Mouse (Mus musculus): Measurements from ENCODE around the gene Rin2. TPM values are rescaled to one million over a fixed set of nuclear protein-coding genes. Genes with fewer than 3 reads are reported as not detected.
A peak's percentile ranks its signal among the peaks of the same experiment; 100 is the strongest.

Rin2 gene
- total RNA-seq, 2 experiments from 2014 or later, result 18.5 to 29.1 TPM

- intact Hi-C loops (cut with DNase I), result no loop called here
- peak; percentile 29 to 44 for DNase-seq
These were observed 109.9 kb downstream of the Rin2 start for GRCm38 (mm10) chr2:145784964-145785363.

- DNase-seq, result peak; percentile 64 to 68
- intact Hi-C loops (cut with DNase I), result no loop called here
These were observed 111.0 kb downstream of the Rin2 start for GRCm38 (mm10) chr2:145785758-145786617.

GRCm38 (mm10) chr2:145786618-145786932 lies 111.6 kb downstream of the Rin2 start:
- intact Hi-C loops (cut with DNase I), result no loop called here
- no peak for DNase-seq

- DNase-seq, result no peak
- intact Hi-C loops (cut with DNase I), result no loop called here
These were observed 112.5 kb downstream of the Rin2 start for GRCm38 (mm10) chr2:145787486-145787885.

- intact Hi-C loops (cut with DNase I), result no loop called here
- no peak for DNase-seq
These were observed 113.7 kb downstream of the Rin2 start for GRCm38 (mm10) chr2:145788562-145789346.

- intact Hi-C loops (cut with DNase I), result loop anchor here (1.0 to 2.0 kb wide), 2 partner anchors 89 to 94 kb away; no protein-coding TSS in a partner anchor
- DNase-seq, result no peak
These were observed 118.7 kb downstream of the Rin2 start for GRCm38 (mm10) chr2:145793702-145794101.

- DNase-seq, result peak; percentile 75 to 80
- intact Hi-C loops (cut with DNase I), result loop anchor here (1.0 to 2.0 kb wide), 2 partner anchors 88 to 95 kb away; no protein-coding TSS in a partner anchor
These were observed 119.4 kb downstream of the Rin2 start for GRCm38 (mm10) chr2:145794318-145794954.

GRCm38 (mm10) chr2:145797851-145798250 lies 122.8 kb downstream of the Rin2 start:
- no peak for DNase-seq
- intact Hi-C loops (cut with DNase I), result loop anchor here (5.0 kb wide), 1 partner anchor 64 kb away; no protein-coding TSS in a partner anchor

DNA sequence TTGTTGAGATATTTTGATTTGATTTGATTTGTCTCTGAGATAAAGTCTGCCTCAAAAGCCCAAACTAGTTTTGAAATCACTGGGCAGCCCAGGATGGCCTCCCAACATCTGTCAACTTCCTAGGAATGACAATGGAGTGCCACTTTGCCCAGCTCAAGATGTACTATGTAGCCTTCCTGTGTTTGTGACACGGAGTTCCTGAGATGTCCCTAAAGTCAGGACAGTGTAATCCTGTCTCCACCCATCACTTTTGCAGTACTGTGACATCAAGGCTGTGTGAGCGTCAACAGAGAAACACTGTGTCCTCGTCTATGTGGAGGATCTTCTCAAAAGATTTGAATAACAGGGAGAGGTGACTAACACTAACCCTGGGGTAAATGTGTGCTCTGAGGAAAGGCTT lies 123.9 kb downstream of the Rin2 start:
- no peak for DNase-seq
- intact Hi-C loops (cut with DNase I), result loop anchor here (5.0 kb wide), 1 partner anchor 63 kb away; no protein-coding TSS in a partner anchor

GRCm38 (mm10) chr2:145801322-145802052 lies 126.5 kb downstream of the Rin2 start:
- DNase-seq, result no peak
- intact Hi-C loops (cut with DNase I), result no loop called here

- DNase-seq, result no peak
- intact Hi-C loops (cut with DNase I), result no loop called here
These were observed 127.6 kb downstream of the Rin2 start for GRCm38 (mm10) chr2:145802626-145803025.

DNA sequence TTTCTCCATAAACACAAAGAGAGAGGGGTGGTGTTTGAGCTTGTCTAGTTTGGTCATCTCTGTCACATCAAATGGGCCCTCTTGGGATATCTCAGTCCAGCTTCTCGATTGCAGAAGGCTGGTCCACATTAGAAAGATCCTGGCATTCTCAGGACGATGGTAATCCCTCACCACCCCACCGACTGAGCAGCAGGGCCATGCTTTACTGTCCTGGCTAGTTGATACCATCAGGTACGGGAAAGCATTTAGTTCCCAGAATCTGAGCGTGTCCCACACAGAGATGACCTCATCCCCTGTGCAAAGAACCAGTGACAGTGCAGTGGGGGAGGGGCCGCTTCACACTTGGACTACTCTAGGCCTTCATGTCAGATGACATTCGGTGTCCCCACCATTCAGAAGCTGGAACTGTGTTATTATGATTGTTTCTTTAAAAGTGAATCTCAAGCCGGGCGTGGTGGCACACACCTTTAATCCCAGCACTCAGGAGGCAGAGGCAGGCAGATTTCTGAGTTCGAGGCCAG lies 128.9 kb downstream of the Rin2 start:
- DNase-seq, result no peak
- intact Hi-C loops (cut with DNase I), result no loop called here

GRCm38 (mm10) chr2:145804524-145804923 lies 129.5 kb downstream of the Rin2 start:
- no peak for DNase-seq
- intact Hi-C loops (cut with DNase I), result no loop called here

GRCm38 (mm10) chr2:145807276-145807675 lies 132.3 kb downstream of the Rin2 start:
- intact Hi-C loops (cut with DNase I), result no loop called here
- no peak for DNase-seq

- intact Hi-C loops (cut with DNase I), result no loop called here
- no peak for DNase-seq
These were observed 133.2 kb downstream of the Rin2 start for GRCm38 (mm10) chr2:145808251-145808650.

GRCm38 (mm10) chr2:145808667-145809066 lies 133.7 kb downstream of the Rin2 start:
- intact Hi-C loops (cut with DNase I), result no loop called here
- no peak for DNase-seq

GRCm38 (mm10) chr2:145810676-145811075 lies 135.7 kb downstream of the Rin2 start:
- intact Hi-C loops (cut with DNase I), result no loop called here
- DNase-seq, result no peak

DNA sequence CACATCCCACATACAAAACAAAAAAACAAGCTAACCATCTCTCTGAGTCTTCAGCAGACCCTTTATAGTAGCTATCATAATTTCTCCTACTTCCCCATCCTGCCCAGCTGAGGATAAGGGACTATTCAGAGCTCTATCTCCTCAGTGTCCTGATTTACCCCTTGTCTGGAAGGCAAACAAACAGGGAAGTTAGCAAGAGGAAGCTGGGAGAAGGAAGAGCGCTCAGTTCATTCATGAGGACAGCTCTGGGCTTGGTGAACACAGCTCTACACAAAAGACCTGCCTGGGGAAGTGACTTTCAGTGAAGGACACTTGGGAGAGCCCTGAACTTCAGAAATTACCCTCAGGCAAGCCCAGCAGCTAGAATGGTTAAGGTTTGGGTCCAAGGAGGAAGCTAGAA lies 137.8 kb downstream of the Rin2 start:
- intact Hi-C loops (cut with DNase I), result no loop called here
- no peak for DNase-seq

DNA sequence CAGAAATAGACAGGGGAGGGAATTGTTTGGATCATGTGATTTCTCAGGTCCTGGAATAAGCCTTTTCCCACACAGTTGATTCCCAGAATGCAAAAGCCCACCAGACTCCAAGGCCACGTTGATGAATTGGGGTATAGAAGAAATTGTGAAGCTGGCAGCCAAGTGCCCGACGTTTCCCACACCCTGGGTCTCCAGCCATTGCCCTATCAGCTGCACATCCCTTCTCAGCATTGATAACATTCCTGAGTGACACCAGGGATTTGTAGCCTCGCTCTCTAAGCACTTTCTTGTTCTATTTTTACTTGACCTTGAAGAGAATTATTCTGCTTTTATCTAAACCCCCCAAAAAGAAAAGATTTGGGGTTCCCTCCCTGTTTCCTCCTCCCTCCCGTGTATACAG lies 142.2 kb downstream of the Rin2 start:
- intact Hi-C loops (cut with DNase I), result no loop called here
- DNase-seq, result no peak

Data from heart, postnatal 10 days (tissue).